Mouse (Mus musculus): ENCODE measurements around the gene Ces1e. TPM values are rescaled to one million over a fixed set of nuclear protein-coding genes. Genes with fewer than 3 reads are reported as not detected.

The Ces1e gene
- total and polyA plus RNA-seq, 3 experiments, result not detected

DNA sequence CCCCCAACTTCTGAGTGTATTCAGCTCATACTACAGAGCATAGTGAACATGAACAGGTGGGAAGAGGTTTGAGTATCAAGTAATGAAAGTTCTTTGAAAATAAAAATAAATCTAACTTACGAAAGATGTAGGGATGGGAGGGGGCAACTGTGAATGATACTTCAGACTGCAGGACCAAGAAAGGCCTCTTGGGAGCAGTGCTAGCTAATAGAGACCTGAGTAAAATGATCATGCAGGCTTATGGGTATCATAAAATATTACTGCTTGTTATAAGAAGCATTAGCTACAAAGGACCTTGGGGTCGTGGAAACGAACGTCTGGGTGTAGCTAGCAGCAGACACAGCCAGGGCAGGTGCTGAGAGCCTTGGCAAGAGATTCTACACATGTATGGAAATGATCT, 11.6 kb downstream of the Ces1e start:
- Histone ChIP-seq H3K9ac (ENCODE audit: control insufficient read depth, low read depth, low read length, poor library complexity, severe bottlenecking) (no peak overlapping the region), H3K27ac (ENCODE audit: control insufficient read depth, low read depth, low read length) (no peak overlapping the region), H3K36me3 (ENCODE audit: control insufficient read depth in 1 of 2, insufficient read depth in 2 of 2, low read length in 2 of 2) (no peaks in the 10 kb centered on the region), H3K4me3 (ENCODE audit: control insufficient read depth in 1 of 2, insufficient read depth in 1 of 2, low read depth in 2 of 2, low read length in 2 of 2) (no peak overlapping the region), H3K4me1 (ENCODE audit: control insufficient read depth in 1 of 2, insufficient read depth in 2 of 2, low read length in 2 of 2) (no peaks in the 10 kb centered on the region), H3K79me2 (ENCODE audit: control insufficient read depth, insufficient read depth, low read length, poor library complexity) (no peaks in the 10 kb centered on the region), H3K27me3 (ENCODE audit: control insufficient read depth in 1 of 2, insufficient read depth in 2 of 2, low read length in 2 of 2) (no peaks in the 10 kb centered on the region), H3K9me3 (replicated peaks; ENCODE audit: insufficient read depth, low read length) (no peaks in the 10 kb centered on the region)
- no peak for DNase-seq (ENCODE audit: low read depth, low spot score)
- no peak for TF ChIP-seq MEF2A (IDR thresholded peaks at IDR 0.05; ENCODE audit: extremely low read depth, insufficient replicate concordance, low read depth, low read length, poor library complexity, severe bottlenecking)
- TF ChIP-seq POLR2AphosphoS5 (IDR thresholded peaks at IDR 0.05; ENCODE audit: borderline replicate concordance, low read depth, low read length), result no peak
- no peak for TF ChIP-seq NRF1 (IDR thresholded peaks at IDR 0.05; ENCODE audit: insufficient read depth, low read depth, low read length, poor library complexity, severe bottlenecking)
- no peak for TF ChIP-seq ZNF384 (IDR thresholded peaks at IDR 0.05; ENCODE audit: low read depth, low read length)
- no peak for TF ChIP-seq MAX (IDR thresholded peaks at IDR 0.05; ENCODE audit: low read length)
- no peak for TF ChIP-seq MAFK (IDR thresholded peaks at IDR 0.05; ENCODE audit: borderline replicate concordance, low read depth, low read length)
- TF ChIP-seq E2F4 (IDR thresholded peaks at IDR 0.05; ENCODE audit: borderline replicate concordance, low read depth, low read length), result no peak
- no peak for TF ChIP-seq NELFE (IDR thresholded peaks at IDR 0.05; ENCODE audit: low read depth, low read length)
- no peak for TF ChIP-seq ETS1 (IDR thresholded peaks at IDR 0.05; ENCODE audit: low read depth, low read length)
- no peak for TF ChIP-seq TBP (IDR thresholded peaks at IDR 0.05; ENCODE audit: low read depth, low read length)
- no peak for TF ChIP-seq MXI1 (IDR thresholded peaks at IDR 0.05; ENCODE audit: low read depth, low read length)
- no peak for TF ChIP-seq TAL1 (IDR thresholded peaks at IDR 0.05; ENCODE audit: low read length)
- no peak for TF ChIP-seq TCF12 (IDR thresholded peaks at IDR 0.05; ENCODE audit: low read depth, low read length)
- no peak for TF ChIP-seq KAT2A (conservative IDR thresholded peaks at IDR 0.05; ENCODE audit: low read depth, low read length)
- no peak for TF ChIP-seq RCOR1 (IDR thresholded peaks at IDR 0.05; ENCODE audit: low read depth, low read length)
- no peak for TF ChIP-seq ZC3H11A (IDR thresholded peaks at IDR 0.05; ENCODE audit: low read depth, low read length)
- no peak for TF ChIP-seq CHD2 (IDR thresholded peaks at IDR 0.05; ENCODE audit: low read length)
- no peak for TF ChIP-seq GABPA (IDR thresholded peaks at IDR 0.05; ENCODE audit: low read depth, low read length)
- no peak for TF ChIP-seq EP300 (IDR thresholded peaks at IDR 0.05; ENCODE audit: low read depth in 1 of 2, low read length in 2 of 2)

DNA sequence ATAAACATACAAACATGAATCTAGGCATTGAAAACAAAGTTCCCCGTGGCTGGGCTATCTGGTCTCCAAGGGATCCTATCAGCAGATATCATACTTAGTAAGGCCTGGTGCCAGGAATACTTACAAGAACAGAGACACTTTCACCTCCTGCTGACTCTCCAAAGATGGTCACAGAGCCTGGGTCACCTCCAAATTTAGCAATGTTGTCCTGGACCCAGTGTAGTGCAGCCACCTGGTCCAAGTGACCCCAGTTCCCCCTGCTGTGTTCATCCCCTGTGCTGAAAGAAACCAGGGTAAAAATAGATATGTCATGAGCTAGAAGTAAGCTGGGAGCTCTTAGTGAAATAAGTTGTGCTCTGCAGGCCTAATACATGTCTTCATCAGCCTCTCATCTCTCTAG, 12.0 kb downstream of the Ces1e start:
- no peak overlapping the region for H3K9ac ChIP-seq (ENCODE audit: control insufficient read depth, low read depth, low read length, poor library complexity, severe bottlenecking)
- no peaks in the 10 kb centered on the region for H3K27me3 ChIP-seq (ENCODE audit: control insufficient read depth in 1 of 2, insufficient read depth in 2 of 2, low read length in 2 of 2)
- no peak overlapping the region for H3K27ac ChIP-seq (ENCODE audit: control insufficient read depth, low read depth, low read length)
- no peak for TF ChIP-seq ZKSCAN1 (IDR thresholded peaks at IDR 0.05; ENCODE audit: low read depth, low read length)
- TF ChIP-seq ETS1 (IDR thresholded peaks at IDR 0.05; ENCODE audit: low read depth, low read length), result no peak
- TF ChIP-seq E2F4 (IDR thresholded peaks at IDR 0.05; ENCODE audit: borderline replicate concordance, low read depth, low read length), result no peak
- TF ChIP-seq RAD21 (IDR thresholded peaks at IDR 0.05; ENCODE audit: low read depth, low read length), result no peak
- TF ChIP-seq USF2 (IDR thresholded peaks at IDR 0.05; ENCODE audit: borderline replicate concordance in 1 of 2, insufficient read depth in 1 of 2, low read depth in 1 of 2, low read length in 2 of 2), result no peak
- no peak for TF ChIP-seq SMC3 (IDR thresholded peaks at IDR 0.05; ENCODE audit: low read depth, low read length)
- TF ChIP-seq MAX (IDR thresholded peaks at IDR 0.05; ENCODE audit: low read length), result no peak
- TF ChIP-seq USF1 (IDR thresholded peaks at IDR 0.05; ENCODE audit: low read depth, low read length), result no peak
- no peak for TF ChIP-seq GATA1 (IDR thresholded peaks at IDR 0.05; ENCODE audit: low read depth, low read length)
- TF ChIP-seq ZC3H11A (IDR thresholded peaks at IDR 0.05; ENCODE audit: low read depth, low read length), result no peak
- TF ChIP-seq POLR2AphosphoS5 (IDR thresholded peaks at IDR 0.05; ENCODE audit: borderline replicate concordance, low read depth, low read length), result no peak
- no peak for TF ChIP-seq CHD2 (IDR thresholded peaks at IDR 0.05; ENCODE audit: low read length)
- TF ChIP-seq JUND (IDR thresholded peaks at IDR 0.05; ENCODE audit: low read depth, low read length), result no peak
- no peaks in the 10 kb centered on the region for H3K36me3 ChIP-seq (ENCODE audit: control insufficient read depth in 1 of 2, insufficient read depth in 2 of 2, low read length in 2 of 2)
- H3K4me1 ChIP-seq (ENCODE audit: control insufficient read depth in 1 of 2, insufficient read depth in 2 of 2, low read length in 2 of 2), result no peaks in the 10 kb centered on the region
- H3K4me3 ChIP-seq (ENCODE audit: control insufficient read depth in 1 of 2, insufficient read depth in 1 of 2, low read depth in 2 of 2, low read length in 2 of 2), result no peak overlapping the region
- no peaks in the 10 kb centered on the region for H3K79me2 ChIP-seq (ENCODE audit: control insufficient read depth, insufficient read depth, low read length, poor library complexity)
- H3K9me3 ChIP-seq (replicated peaks; ENCODE audit: insufficient read depth, low read length), result no peaks in the 10 kb centered on the region
- no peak for DNase-seq (ENCODE audit: low read depth, low spot score)
